Mouse (Mus musculus) cortical plate, adult 2 months (tissue): ENCODE results near the gene Hdgfl3.

Experiments
- CTCF ChIP-seq: fragments of 200-500 bp; IDR thresholded peaks from 2 replicates; pipeline ENCODE4 v1.5.1; 2011; ENCODE audit warnings: mild to moderate bottlenecking, control low read depth, low read length; ENCODE audit not compliant: insufficient read depth; ENCODE audit errors: extremely low read depth
- POLR2A ChIP-seq: fragments of 200-500 bp; IDR thresholded peaks from 2 replicates; pipeline ENCODE4 v1.6.1; 2011; ENCODE audit warnings: mild to moderate bottlenecking, low read length, control low read depth; ENCODE audit not compliant: insufficient read depth; ENCODE audit errors: extremely low read depth

DNA sequence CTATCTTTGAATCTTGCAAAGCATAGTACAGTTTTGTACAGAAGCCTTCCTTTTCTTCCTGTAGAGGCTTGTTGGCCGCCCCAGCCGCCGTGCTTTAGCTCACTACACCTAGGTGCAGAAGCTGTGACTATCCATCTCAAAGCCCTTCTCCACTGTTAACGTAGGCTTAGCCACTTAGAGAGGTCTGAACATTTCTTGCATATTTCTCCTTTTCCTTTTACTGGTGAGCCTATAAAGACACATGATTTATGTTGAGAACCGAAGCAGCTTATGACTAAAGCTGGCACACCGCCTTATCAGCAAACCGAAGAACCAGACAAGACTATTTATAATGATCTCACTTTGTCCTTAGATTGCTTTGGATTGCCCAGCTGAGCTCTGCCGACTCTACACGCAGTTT lies 58.9 kb downstream of the Hdgfl3 start:
- no peak for TF ChIP-seq CTCF
- no peak for TF ChIP-seq POLR2A
